Mouse (Mus musculus) hindbrain, embryonic 14.5 days (tissue): Measurements from ENCODE around the gene Edc3. TPM values are rescaled to one million over a fixed set of nuclear protein-coding genes. Genes with fewer than 3 reads are reported as not detected.

Experiments
- ATAC-seq: fragments of 200-750 bp; cut with Nextera tagmentation; 2 replicates; pipeline ENCODE4 v1.8.0; 2017; ENCODE audit warnings: moderate number of reproducible peaks, mild to moderate bottlenecking, moderate TSS enrichment, moderate library complexity; ENCODE audit not compliant: low FRiP score
- DNase-seq: peaks from one replicate; pipeline ENCODE4 v3.0.0-alpha.2; 2015; ENCODE audit warnings: low spot score
- H3K27ac ChIP-seq: fragments of 300-500 bp; sonication (generic); 2 replicates; pipeline ENCODE4 v1.5.1; 2014; ENCODE audit warnings: mild to moderate bottlenecking, moderate library complexity
- H3K27me3 ChIP-seq: fragments of 300-500 bp; sonication (generic); 2 replicates; pipeline ENCODE4 v1.6.1; 2014; ENCODE audit warnings: mild to moderate bottlenecking, low read length, mixed read lengths; ENCODE audit not compliant: control insufficient read depth, insufficient read depth
- H3K36me3 ChIP-seq: fragments of 300-500 bp; sonication (generic); replicated peaks from 2 replicates; pipeline ENCODE4 v1.6.1; 2014; ENCODE audit not compliant: control insufficient read depth, insufficient read depth
- H3K4me1 ChIP-seq: fragments of 300-500 bp; sonication (generic); replicated peaks from 2 replicates; pipeline ENCODE4 v1.6.1; 2014; ENCODE audit warnings: antibody characterized with exemption, low read length, mixed read lengths; ENCODE audit not compliant: control insufficient read depth, insufficient read depth
- H3K4me2 ChIP-seq: fragments of 300-500 bp; sonication (generic); replicated peaks from 2 replicates; pipeline ENCODE4 v1.6.1; 2014; ENCODE audit warnings: mild to moderate bottlenecking, moderate library complexity
- H3K4me3 ChIP-seq: fragments of 300-500 bp; sonication (generic); replicated peaks from 2 replicates; pipeline ENCODE4 v1.5.1; 2014; ENCODE audit warnings: mild to moderate bottlenecking, low read length
- H3K9ac ChIP-seq: fragments of 300-500 bp; sonication (generic); 2 replicates; pipeline ENCODE4 v1.6.1; 2014
- H3K9me3 ChIP-seq: fragments of 300-500 bp; sonication (generic); 2 replicates; pipeline ENCODE4 v1.6.1; 2016; ENCODE audit warnings: low read length; ENCODE audit not compliant: control insufficient read depth
- WGBS: fragments of 180-500 bp; shearing (Covaris S2); extraction: QIAGEN DNeasy Blood & Tissue Kit; methylation state at CpG from one replicate; pipeline ENCODE4 v1.1.7; 2014; 5-methylcytosine and 5-hydroxymethylcytosine counted together
- polyA plus RNA-seq: library from polyadenylated mRNA; unstranded; fragments of >200 nt; fragmentation: Nextera tagmentation; extraction: Ambion mirVana; gene quantifications from 2 replicates; pipeline ENCODE4 v1.2.1, GENCODE M21; 2014

The Edc3 gene
- polyA plus RNA-seq, 1 experiment from 2014 or later = 22.1 TPM

- H3K9me3 ChIP-seq = no peaks in the 10 kb centered on the region
- DNase-seq (no peak), ATAC-seq (no peak)
- no peak overlapping the region for H3K4me3 ChIP-seq
- H3K4me2 ChIP-seq = no peak overlapping the region
- no peak overlapping the region for H3K9ac ChIP-seq
- no peaks in the 10 kb centered on the region for H3K27me3 ChIP-seq
- 76% methylated on average over 1 of the region's 1 CpGs for whole genome bisulfite sequencing
- H3K36me3 ChIP-seq = peaks cover 93% of the 10 kb centered on the region
- no peak overlapping the region for H3K27ac ChIP-seq
- no peaks in the 10 kb centered on the region for H3K4me1 ChIP-seq
Observed at GRCm38 (mm10) chr9:57748831-57749230, 40.5 kb downstream of the Edc3 start.

DNA sequence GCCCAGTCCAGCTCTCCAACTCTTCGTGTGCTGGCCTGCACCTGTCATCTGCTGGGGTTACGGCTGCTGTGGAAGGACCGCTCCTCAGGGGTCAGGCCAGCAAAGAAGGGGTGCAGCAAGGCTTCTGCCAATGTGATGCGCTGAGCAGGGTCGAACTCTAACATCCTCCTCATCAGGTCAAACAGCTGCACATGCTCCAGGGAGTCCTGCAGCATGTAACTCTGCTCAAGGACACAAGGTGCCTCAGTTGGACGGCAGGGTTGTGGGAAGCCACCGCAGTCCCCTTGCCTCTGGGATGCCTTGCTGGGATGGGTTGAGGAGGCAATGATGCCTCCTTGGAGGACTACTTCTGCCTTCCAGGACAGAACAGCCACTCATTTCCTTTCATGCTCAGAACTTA lies 42.6 kb downstream of the Edc3 start:
- no peak overlapping the region for H3K4me2 ChIP-seq
- DNase-seq (no peak), ATAC-seq (no peak)
- H3K4me3 ChIP-seq = no peak overlapping the region
- H3K27me3 ChIP-seq = no peaks in the 10 kb centered on the region
- H3K9ac ChIP-seq = no peak overlapping the region
- H3K4me1 ChIP-seq = no peaks in the 10 kb centered on the region
- no peaks in the 10 kb centered on the region for H3K9me3 ChIP-seq
- no peak overlapping the region for H3K27ac ChIP-seq
- H3K36me3 ChIP-seq = peaks cover 99% of the 10 kb centered on the region
- WGBS = 88% methylated on average over 7 of the region's 7 CpGs

- DNase-seq = no peak
- Histone ChIP-seq H3K27ac (no peak overlapping the region), H3K4me2 (no peak overlapping the region), H3K9me3 (no peaks in the 10 kb centered on the region), H3K9ac (no peak overlapping the region), H3K4me3 (no peak overlapping the region), H3K27me3 (no peaks in the 10 kb centered on the region), H3K4me1 (peaks cover 9% of the 10 kb centered on the region), H3K36me3 (peaks cover 85% of the 10 kb centered on the region)
- ATAC-seq = no peak
- WGBS = 86% methylated on average over 3 of the region's 3 CpGs
Observed at GRCm38 (mm10) chr9:57757578-57757977, 49.2 kb downstream of the Edc3 start.

GRCm38 (mm10) chr9:57758528-57758927 lies 50.2 kb downstream of the Edc3 start:
- Histone ChIP-seq H3K4me1 (peaks cover 18% of the 10 kb centered on the region), H3K4me2 (no peak overlapping the region), H3K9ac (no peak overlapping the region), H3K27ac (no peak overlapping the region), H3K4me3 (no peak overlapping the region), H3K36me3 (peaks cover 76% of the 10 kb centered on the region), H3K9me3 (no peaks in the 10 kb centered on the region), H3K27me3 (no peaks in the 10 kb centered on the region)
- ATAC-seq (no peak), DNase-seq (no peak)
- 90% methylated on average over 22 of the region's 22 CpGs for WGBS

- Histone ChIP-seq H3K4me3 (no peak overlapping the region), H3K4me2 (no peak overlapping the region), H3K9ac (no peak overlapping the region), H3K4me1 (peaks cover 25% of the 10 kb centered on the region), H3K27ac (no peak overlapping the region), H3K27me3 (no peaks in the 10 kb centered on the region), H3K36me3 (peaks cover 68% of the 10 kb centered on the region), H3K9me3 (no peaks in the 10 kb centered on the region)
- ATAC-seq (0 out of 2 replicates have a peak, but pooled peaks have one; percentile 39), DNase-seq (peak; percentile 63)
- 24% methylated on average over 6 of the region's 6 CpGs for WGBS
Observed at GRCm38 (mm10) chr9:57759289-57759688, 50.9 kb downstream of the Edc3 start.

DNA sequence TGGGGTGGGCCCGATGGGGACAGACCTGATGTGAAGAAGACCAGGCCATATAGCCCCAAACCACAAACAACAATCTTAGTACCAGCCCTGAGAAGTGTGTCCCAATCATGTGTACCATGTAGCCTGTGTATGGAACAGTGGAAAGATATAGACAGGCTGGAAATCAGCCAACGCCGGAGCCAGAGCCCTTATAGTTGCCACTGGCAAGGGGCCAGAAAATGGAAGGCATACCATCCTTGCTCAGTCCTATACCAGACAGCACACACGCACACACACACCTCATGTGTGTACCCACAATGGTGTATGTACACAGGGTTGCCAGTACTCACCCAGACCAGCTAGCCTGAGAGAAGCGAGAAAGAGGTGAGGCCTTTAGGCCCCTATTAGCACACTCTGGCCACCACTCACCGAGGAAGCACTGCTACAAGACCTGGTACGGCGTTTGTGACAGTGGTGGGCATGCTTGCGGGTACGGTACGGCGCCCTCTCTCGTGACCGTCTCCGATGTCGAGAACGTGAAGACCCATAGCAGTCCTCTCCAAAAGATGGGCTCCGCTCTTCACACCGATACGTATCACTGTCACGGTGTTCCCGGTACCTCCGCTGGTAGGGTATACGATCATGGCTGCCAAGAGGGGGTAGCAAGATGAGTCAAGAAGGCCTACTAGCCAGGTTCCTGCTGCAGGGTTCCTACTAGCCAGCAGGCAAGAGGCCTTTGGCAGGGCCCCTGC lies 52.2 kb downstream of the Edc3 start:
- WGBS = 95% methylated on average over 24 of the region's 24 CpGs
- no peak overlapping the region for H3K9ac ChIP-seq
- peaks cover 55% of the 10 kb centered on the region for H3K36me3 ChIP-seq
- no peak overlapping the region for H3K27ac ChIP-seq
- H3K27me3 ChIP-seq = no peaks in the 10 kb centered on the region
- DNase-seq (no peak), ATAC-seq (no peak)
- H3K4me3 ChIP-seq = no peak overlapping the region
- no peak overlapping the region for H3K4me2 ChIP-seq
- H3K9me3 ChIP-seq = no peaks in the 10 kb centered on the region
- peaks cover 25% of the 10 kb centered on the region for H3K4me1 ChIP-seq

- no peak for DNase-seq
- peaks cover 45% of the 10 kb centered on the region for H3K36me3 ChIP-seq
- H3K4me3 ChIP-seq = no peak overlapping the region
- no peak for ATAC-seq
- peaks cover 25% of the 10 kb centered on the region for H3K4me1 ChIP-seq
- H3K27ac ChIP-seq = no peak overlapping the region
- WGBS = 92% methylated on average over 13 of the region's 13 CpGs
- H3K9me3 ChIP-seq = no peaks in the 10 kb centered on the region
- peak overlapping the region; percentile 98 for H3K4me2 ChIP-seq
- no peaks in the 10 kb centered on the region for H3K27me3 ChIP-seq
- no peak overlapping the region for H3K9ac ChIP-seq
Observed at GRCm38 (mm10) chr9:57761563-57762551, 53.5 kb downstream of the Edc3 start.

- peaks cover 38% of the 10 kb centered on the region for H3K36me3 ChIP-seq
- H3K27ac ChIP-seq = no peak overlapping the region
- H3K27me3 ChIP-seq = no peaks in the 10 kb centered on the region
- H3K4me3 ChIP-seq = no peak overlapping the region
- peaks cover 25% of the 10 kb centered on the region for H3K4me1 ChIP-seq
- WGBS = 65% methylated on average over 6 of the region's 6 CpGs
- H3K4me2 ChIP-seq = peak overlapping the region; percentile 98
- H3K9me3 ChIP-seq = no peaks in the 10 kb centered on the region
- ATAC-seq (no peak), DNase-seq (peak; percentile 49)
- no peak overlapping the region for H3K9ac ChIP-seq
Observed at GRCm38 (mm10) chr9:57762563-57762991, 54.2 kb downstream of the Edc3 start.
